Mouse (Mus musculus) lung, adult 2 months (tissue): ENCODE results near the gene E130309D02Rik.

Source experiments
- CTCF ChIP-seq: fragments of 200-500 bp; IDR thresholded peaks from 2 replicates; pipeline ENCODE4 v1.5.1; 2011; ENCODE audit warnings: mild to moderate bottlenecking, low read length, control low read depth; ENCODE audit not compliant: insufficient read depth
- POLR2A ChIP-seq: fragments of 200-500 bp; IDR thresholded peaks from 2 replicates; pipeline ENCODE4 v1.6.1; 2011; ENCODE audit warnings: low read depth, mild to moderate bottlenecking, control low read depth, low read length, borderline replicate concordance; ENCODE audit errors: extremely low read depth

- TF ChIP-seq CTCF (no peak), POLR2A (no peak)
Measured at GRCm38 (mm10) chr5:143255131-143255519, 60.0 kb downstream of the E130309D02Rik start.
